Mouse (Mus musculus) left cerebral cortex, adult 18-20 months (tissue): Measurements from ENCODE around the gene Bpi. TPM values are rescaled to one million over a fixed set of nuclear protein-coding genes. Genes with fewer than 3 reads are reported as not detected.

Source experiments
- DNase-seq, 2 experiments: peaks; one replicate each; pipeline ENCODE4 v3.0.0; 2021 to 2022; ENCODE audit warnings: low spot score in 2 of 2, mixed read lengths in 1 of 2
- microRNA-seq, 2 experiments: library from miRNA; unstranded; fragments of <30 nt; microRNA quantifications; one replicate each; pipeline ENCODE4 v1.2.0; 2021
- total RNA-seq, 2 experiments: library from RNA; stranded (reverse); gene quantifications; 2 replicates each; pipeline ENCODE4 v1.2.3; 2021

Gene Bpi
- total RNA-seq, 2 experiments from 2014 or later, result not detected

- no peak for DNase-seq
Observed at GRCm38 (mm10) chr2:158285655-158286054, 27.8 kb downstream of the Bpi start.

- DNase-seq, result no peak
Observed at GRCm38 (mm10) chr2:158295700-158296099, 37.8 kb downstream of the Bpi start.

GRCm38 (mm10) chr2:158299203-158299602, 41.3 kb downstream of the Bpi start:
- no peak for DNase-seq

GRCm38 (mm10) chr2:158299731-158300130, 41.8 kb downstream of the Bpi start:
- no peak for DNase-seq

- DNase-seq, result no peak
Observed at GRCm38 (mm10) chr2:158302807-158303206, 44.9 kb downstream of the Bpi start.

- no peak for DNase-seq
Observed at GRCm38 (mm10) chr2:158305948-158306695, 48.2 kb downstream of the Bpi start, which contains the start of gene Lbp. TSS of gene Lbp (plus strand) at chr2:158306493.

GRCm38 (mm10) chr2:158306696-158307049, 48.8 kb downstream of the Bpi start:
- no peak for DNase-seq

- DNase-seq, result peak; percentile 14 to 45
Observed at GRCm38 (mm10) chr2:158308276-158308675, 50.4 kb downstream of the Bpi start.

- no peak for DNase-seq
Observed at GRCm38 (mm10) chr2:158313089-158313488, 55.2 kb downstream of the Bpi start.

GRCm38 (mm10) chr2:158316371-158316770, 58.5 kb downstream of the Bpi start:
- DNase-seq, result no peak

GRCm38 (mm10) chr2:158317026-158317425, 59.1 kb downstream of the Bpi start:
- DNase-seq, result peak; percentile 63 to 71

GRCm38 (mm10) chr2:158321596-158321995, 63.7 kb downstream of the Bpi start:
- no peak for DNase-seq

GRCm38 (mm10) chr2:158322845-158323244, 65.0 kb downstream of the Bpi start:
- DNase-seq, result no peak

GRCm38 (mm10) chr2:158324531-158325190, 66.8 kb downstream of the Bpi start:
- peak; percentile 17 to 31 for DNase-seq

GRCm38 (mm10) chr2:158325609-158326008, 67.7 kb downstream of the Bpi start:
- DNase-seq, result no peak

Small RNAs within 50 kb of the gene (microRNA-seq; reads per million reads assigned to microRNA genes)
- 0.21 to 0.25 reads per million in 2 experiments for gene Mir7685

Other genes with a start within 250 kb of the Bpi start
- 10 to 100 TPM; 21.0 to 23.5 TPM for gene Tti1, start 229.7 kb upstream of the Bpi start, total RNA-seq
- 10 to 100 TPM; 74.0 to 79.9 TPM for gene Rprd1b, start 229.6 kb upstream of the Bpi start, total RNA-seq
- 10 to 100 TPM; 10.7 to 10.8 TPM for gene Tgm2, start 111.7 kb upstream of the Bpi start, total RNA-seq
- 1 to 10 TPM; 3.2 to 3.8 TPM for gene D630003M21Rik, start 28.9 kb upstream of the Bpi start, total RNA-seq
- 1 to 10 TPM; 1.3 to 1.5 TPM for gene Lbp, start 48.4 kb downstream of the Bpi start, total RNA-seq
- 100 to 1,000 TPM; 627 to 661 TPM for gene Snhg11, start 117.5 kb downstream of the Bpi start, total RNA-seq
- 100 to 1,000 TPM; 110 to 112 TPM for gene Ralgapb, start 151.8 kb downstream of the Bpi start, total RNA-seq
- not detected for gene Adig, start 244.5 kb downstream of the Bpi start, total RNA-seq